Mouse (Mus musculus) lung, adult 2 months (tissue): ENCODE results near the gene Pla2g15.

Experiments
- CTCF ChIP-seq: fragments of 200-500 bp; IDR thresholded peaks from 2 replicates; pipeline ENCODE4 v1.5.1; 2011; ENCODE audit warnings: mild to moderate bottlenecking, low read length, control low read depth; ENCODE audit not compliant: insufficient read depth
- POLR2A ChIP-seq: fragments of 200-500 bp; IDR thresholded peaks from 2 replicates; pipeline ENCODE4 v1.6.1; 2011; ENCODE audit warnings: low read depth, mild to moderate bottlenecking, control low read depth, low read length, borderline replicate concordance; ENCODE audit errors: extremely low read depth

DNA sequence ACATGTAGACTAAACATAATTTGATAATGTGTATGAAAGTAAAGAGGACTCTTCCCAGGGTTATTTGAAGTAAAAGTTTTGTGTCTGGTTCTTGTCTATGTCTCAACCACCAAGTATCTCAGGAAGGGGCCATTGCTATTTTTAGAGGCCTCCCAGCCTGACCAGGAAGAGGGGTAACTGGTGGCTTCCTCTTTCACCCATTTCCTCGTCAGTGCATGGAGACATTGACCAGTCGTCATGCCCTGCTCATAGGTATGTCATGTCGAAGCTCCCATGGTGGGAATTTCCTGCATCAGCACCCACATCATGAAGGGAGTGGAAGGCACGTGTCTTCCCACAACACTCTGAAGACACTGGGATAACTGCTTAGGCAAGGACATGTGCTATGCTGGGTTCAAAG, 2.7 kb downstream of the Pla2g15 start:
- no peak for TF ChIP-seq POLR2A
- no peak for TF ChIP-seq CTCF
